Mouse (Mus musculus) lung, postnatal 0 days (tissue): ENCODE data around the gene Cfap299. TPM values are rescaled to one million over a fixed set of nuclear protein-coding genes. Genes with fewer than 3 reads are reported as not detected.

Source experiments
- ATAC-seq: fragments of 200-750 bp; cut with Nextera tagmentation; 2 replicates; pipeline ENCODE4 v1.8.0; 2017; ENCODE audit warnings: moderate library complexity
- DNase-seq: peaks from one replicate; pipeline ENCODE4 v3.0.0-alpha.2; 2016; ENCODE audit warnings: low spot score
- H3K27ac ChIP-seq: fragments of 300-500 bp; sonication (generic); 2 replicates; pipeline ENCODE4 v1.5.1; 2014; ENCODE audit warnings: antibody characterized with exemption, mild to moderate bottlenecking, low read length, mixed read lengths
- H3K27me3 ChIP-seq: fragments of 300-500 bp; sonication (generic); replicated peaks from 2 replicates; pipeline ENCODE4 v1.6.1; 2014; ENCODE audit warnings: low read length, mixed read lengths; ENCODE audit not compliant: insufficient read depth
- H3K36me3 ChIP-seq: fragments of 300-500 bp; sonication (generic); 2 replicates; pipeline ENCODE4 v1.6.1; 2014; ENCODE audit warnings: low read length, mixed read lengths; ENCODE audit not compliant: insufficient read depth
- H3K4me1 ChIP-seq: fragments of 300-500 bp; sonication (generic); 2 replicates; pipeline ENCODE4 v1.6.1; 2014; ENCODE audit warnings: antibody characterized with exemption, low read depth, low read length, mixed read lengths; ENCODE audit not compliant: insufficient read depth
- H3K4me2 ChIP-seq: fragments of 300-500 bp; sonication (generic); replicated peaks from 2 replicates; pipeline ENCODE4 v1.6.1; 2014; ENCODE audit warnings: low read depth, mild to moderate bottlenecking, low read length, moderate library complexity, mixed read lengths
- H3K4me3 ChIP-seq: fragments of 300-500 bp; sonication (generic); 2 replicates; pipeline ENCODE4 v1.5.1; 2014; ENCODE audit warnings: low read depth, low read length
- H3K9ac ChIP-seq: fragments of 300-500 bp; sonication (generic); replicated peaks from 2 replicates; pipeline ENCODE4 v1.6.1; 2014; ENCODE audit warnings: low read depth, mild to moderate bottlenecking
- H3K9me3 ChIP-seq: fragments of 300-500 bp; sonication (generic); 2 replicates; pipeline ENCODE4 v1.6.1; 2016; ENCODE audit warnings: low read length, mixed read lengths
- CTCF ChIP-seq: IDR thresholded peaks from 2 replicates; pipeline ENCODE4 v1.5.1; 2016; ENCODE audit warnings: antibody characterized with exemption, mild to moderate bottlenecking
- EP300 ChIP-seq: IDR thresholded peaks from 2 replicates; pipeline ENCODE4 v1.6.1; 2016; ENCODE audit warnings: antibody characterized with exemption, mild to moderate bottlenecking, control low read depth
- WGBS: fragments of 180-500 bp; shearing (Covaris S2); extraction: QIAGEN DNeasy Blood & Tissue Kit; methylation state at CpG from one replicate; pipeline ENCODE4 v1.1.7; 2014; 5-methylcytosine and 5-hydroxymethylcytosine counted together
- polyA plus RNA-seq: library from polyadenylated mRNA; unstranded; fragments of >200 nt; fragmentation: Nextera tagmentation; extraction: Ambion mirVana; gene quantifications from 2 replicates; pipeline ENCODE4 v1.2.1, GENCODE M21; 2015

Cfap299 gene
- polyA plus RNA-seq, 1 experiment from 2014 or later, result 11.3 TPM

DNA sequence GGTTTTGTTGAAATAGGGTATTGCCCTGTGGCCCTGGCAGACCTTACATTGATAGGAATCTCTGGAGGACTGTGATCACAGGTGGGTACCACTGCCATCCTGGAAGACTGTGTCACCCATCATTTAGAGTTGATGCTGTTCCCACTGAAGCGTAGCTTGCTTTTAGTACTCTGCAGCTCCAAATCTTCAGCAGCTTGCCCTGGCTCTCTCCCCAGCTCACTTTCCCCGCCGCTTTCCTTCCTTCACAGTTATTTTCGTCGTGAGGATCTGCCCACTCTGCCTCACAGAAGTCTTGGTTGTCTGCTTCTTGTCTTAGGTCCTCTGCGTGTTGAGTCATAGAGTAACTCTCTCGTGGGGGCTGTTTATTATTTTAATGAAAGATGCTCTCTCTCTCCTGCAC, 40.3 kb downstream of the Cfap299 start:
- H3K4me3 ChIP-seq, result no peak overlapping the region
- H3K4me1 ChIP-seq, result no peaks in the 10 kb centered on the region
- H3K4me2 ChIP-seq, result no peak overlapping the region
- H3K36me3 ChIP-seq, result no peaks in the 10 kb centered on the region
- no peak overlapping the region for H3K9ac ChIP-seq
- no peaks in the 10 kb centered on the region for H3K9me3 ChIP-seq
- no peak overlapping the region for H3K27ac ChIP-seq
- no peak for TF ChIP-seq CTCF
- no peak for TF ChIP-seq EP300
- no peak for ATAC-seq
- H3K27me3 ChIP-seq, result no peaks in the 10 kb centered on the region
- WGBS, result 54% methylated on average over 7 of the region's 7 CpGs
- no peak for DNase-seq

DNA sequence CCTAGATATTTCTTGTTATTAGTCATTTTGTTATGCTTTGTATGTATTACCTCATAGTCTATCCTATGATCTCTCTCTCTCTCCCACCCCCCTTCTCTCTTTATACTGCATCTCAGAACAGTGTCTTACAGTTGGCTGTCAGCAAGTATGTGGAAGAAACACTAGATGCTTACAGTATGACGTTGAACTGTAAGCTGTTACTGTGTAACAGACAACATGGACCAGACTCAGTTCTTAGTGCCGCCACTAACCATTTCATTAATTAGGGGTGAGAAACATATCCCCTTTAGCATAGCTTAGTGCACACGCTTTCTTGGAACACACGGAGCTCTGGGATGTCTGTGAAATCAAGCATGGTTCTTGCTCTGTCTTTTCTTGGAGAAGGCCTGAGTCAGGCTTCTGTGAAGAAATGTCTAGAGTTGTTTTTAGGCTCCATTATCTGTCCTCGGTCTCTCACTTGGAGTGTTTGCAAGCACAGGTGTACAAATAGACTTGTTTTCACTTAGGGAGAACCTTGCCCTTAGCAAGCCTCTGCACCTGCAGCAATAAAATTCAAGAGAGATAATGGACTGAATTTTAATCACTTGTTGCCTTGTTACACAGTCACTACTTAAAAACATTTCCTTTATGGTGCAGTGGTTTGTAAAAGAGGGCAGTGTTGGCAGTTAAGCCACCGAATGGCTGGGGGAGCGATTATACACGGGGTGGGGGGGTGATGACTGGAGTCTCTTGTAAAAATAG, 47.1 kb downstream of the Cfap299 start:
- H3K9ac ChIP-seq, result no peak overlapping the region
- no peaks in the 10 kb centered on the region for H3K36me3 ChIP-seq
- DNase-seq (no peak), ATAC-seq (no peak)
- no peak overlapping the region for H3K4me2 ChIP-seq
- 79% methylated on average over 8 of the region's 8 CpGs for WGBS
- no peaks in the 10 kb centered on the region for H3K4me1 ChIP-seq
- H3K27me3 ChIP-seq, result no peaks in the 10 kb centered on the region
- H3K27ac ChIP-seq, result no peak overlapping the region
- no peaks in the 10 kb centered on the region for H3K9me3 ChIP-seq
- H3K4me3 ChIP-seq, result no peak overlapping the region
- no peak for TF ChIP-seq CTCF
- no peak for TF ChIP-seq EP300

DNA sequence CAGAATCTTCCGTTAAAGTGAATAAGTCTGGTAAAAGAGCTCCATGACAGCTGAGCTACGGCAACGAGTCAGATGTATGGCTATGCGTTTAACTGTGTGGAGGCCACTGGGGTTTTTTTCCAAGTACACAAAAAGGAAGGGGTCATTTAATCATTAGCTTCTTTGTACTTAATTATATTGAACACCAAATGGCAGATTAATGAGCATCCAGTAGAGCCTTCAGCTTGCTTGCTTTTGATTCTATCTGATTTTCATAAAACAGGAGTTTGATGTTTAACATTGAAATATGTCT, 47.6 kb downstream of the Cfap299 start:
- Histone ChIP-seq H3K27ac (no peak overlapping the region), H3K36me3 (no peaks in the 10 kb centered on the region), H3K4me1 (no peaks in the 10 kb centered on the region), H3K4me2 (no peak overlapping the region), H3K4me3 (no peak overlapping the region), H3K9ac (no peak overlapping the region), H3K9me3 (no peaks in the 10 kb centered on the region), H3K27me3 (no peaks in the 10 kb centered on the region)
- ATAC-seq (no peak), DNase-seq (no peak)
- 76% methylated on average over 4 of the region's 4 CpGs for WGBS
- TF ChIP-seq CTCF, result no peak
- no peak for TF ChIP-seq EP300

DNA sequence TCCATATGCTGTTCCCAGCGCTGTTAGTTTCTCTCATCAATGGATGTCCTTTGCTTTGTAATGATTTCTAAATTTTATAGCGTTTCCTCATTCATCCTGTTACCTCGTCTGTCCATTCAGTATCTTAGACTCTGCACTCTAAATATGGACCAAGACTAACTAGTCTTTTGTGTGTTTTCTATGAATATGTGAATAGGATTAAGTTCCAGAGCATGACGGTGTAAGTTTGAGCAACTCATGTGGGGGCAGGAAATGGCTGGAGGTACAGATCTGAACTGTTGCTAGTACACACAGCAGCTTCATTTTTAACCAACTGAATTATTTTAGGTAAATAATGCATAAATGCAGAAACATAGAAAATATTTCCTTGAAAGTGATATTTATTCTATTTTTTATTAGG, 51.3 kb downstream of the Cfap299 start:
- WGBS, result 88% methylated on average over 4 of the region's 4 CpGs
- no peak overlapping the region for H3K4me3 ChIP-seq
- no peak overlapping the region for H3K4me2 ChIP-seq
- no peaks in the 10 kb centered on the region for H3K4me1 ChIP-seq
- H3K9ac ChIP-seq, result no peak overlapping the region
- no peaks in the 10 kb centered on the region for H3K36me3 ChIP-seq
- H3K27me3 ChIP-seq, result no peaks in the 10 kb centered on the region
- DNase-seq (no peak), ATAC-seq (no peak)
- H3K27ac ChIP-seq, result no peak overlapping the region
- no peaks in the 10 kb centered on the region for H3K9me3 ChIP-seq
- TF ChIP-seq EP300 (no peak), CTCF (no peak)

DNA sequence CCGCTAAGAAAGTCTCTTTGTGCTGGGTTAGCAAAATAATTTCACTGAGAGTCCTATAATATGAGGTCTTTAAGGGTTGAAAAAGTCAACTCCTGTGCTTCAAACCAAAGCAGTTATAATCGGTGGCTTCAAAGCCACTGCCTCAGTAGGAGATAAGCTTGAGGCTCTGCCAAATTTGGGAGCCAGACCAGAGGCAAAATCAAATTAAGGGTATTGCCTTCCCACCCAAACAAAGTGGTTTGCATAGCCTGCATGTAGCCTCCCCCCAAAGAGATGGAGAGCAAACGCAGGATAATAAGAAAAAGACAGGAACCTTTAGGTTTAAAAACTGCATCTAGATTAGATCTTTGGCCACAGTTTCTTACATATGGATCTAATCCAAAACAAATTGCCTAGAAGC, 58.0 kb downstream of the Cfap299 start:
- no peaks in the 10 kb centered on the region for H3K27me3 ChIP-seq
- TF ChIP-seq CTCF (no peak), EP300 (no peak)
- no peak overlapping the region for H3K27ac ChIP-seq
- ATAC-seq (no peak), DNase-seq (no peak)
- WGBS, result 52% methylated on average over 3 of the region's 3 CpGs
- no peak overlapping the region for H3K9ac ChIP-seq
- H3K9me3 ChIP-seq, result no peaks in the 10 kb centered on the region
- H3K4me1 ChIP-seq, result no peaks in the 10 kb centered on the region
- H3K4me2 ChIP-seq, result no peak overlapping the region
- H3K4me3 ChIP-seq, result no peak overlapping the region
- H3K36me3 ChIP-seq, result no peaks in the 10 kb centered on the region

DNA sequence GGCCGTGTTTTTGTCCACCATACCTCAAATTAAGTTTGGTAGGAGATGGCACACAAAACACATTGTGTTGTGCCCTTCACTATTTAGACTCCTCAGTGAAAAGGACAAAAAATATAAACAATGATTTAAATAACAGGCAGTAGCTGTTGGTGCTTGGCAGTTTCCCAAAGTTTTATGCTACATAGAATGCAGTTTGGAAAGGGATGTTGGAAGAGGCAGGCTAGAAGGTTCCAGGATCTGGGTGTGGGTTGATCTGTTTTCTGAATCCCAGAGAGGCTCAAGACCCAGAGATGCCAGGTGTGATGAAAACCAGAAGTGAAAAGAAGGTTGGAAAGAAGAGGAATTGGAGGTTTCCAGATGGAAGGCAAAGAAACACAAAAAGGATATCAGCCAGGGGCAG, 73.1 kb downstream of the Cfap299 start:
- no peak for TF ChIP-seq CTCF
- TF ChIP-seq EP300, result no peak
- H3K27ac ChIP-seq, result no peak overlapping the region
- no peaks in the 10 kb centered on the region for H3K9me3 ChIP-seq
- no peak overlapping the region for H3K4me3 ChIP-seq
- no peak overlapping the region for H3K4me2 ChIP-seq
- no peaks in the 10 kb centered on the region for H3K36me3 ChIP-seq
- DNase-seq, result peak; percentile 11
- 59% methylated on average over 1 of the region's 1 CpGs for WGBS
- ATAC-seq, result no peak
- no peaks in the 10 kb centered on the region for H3K27me3 ChIP-seq
- H3K9ac ChIP-seq, result no peak overlapping the region
- no peaks in the 10 kb centered on the region for H3K4me1 ChIP-seq

DNA sequence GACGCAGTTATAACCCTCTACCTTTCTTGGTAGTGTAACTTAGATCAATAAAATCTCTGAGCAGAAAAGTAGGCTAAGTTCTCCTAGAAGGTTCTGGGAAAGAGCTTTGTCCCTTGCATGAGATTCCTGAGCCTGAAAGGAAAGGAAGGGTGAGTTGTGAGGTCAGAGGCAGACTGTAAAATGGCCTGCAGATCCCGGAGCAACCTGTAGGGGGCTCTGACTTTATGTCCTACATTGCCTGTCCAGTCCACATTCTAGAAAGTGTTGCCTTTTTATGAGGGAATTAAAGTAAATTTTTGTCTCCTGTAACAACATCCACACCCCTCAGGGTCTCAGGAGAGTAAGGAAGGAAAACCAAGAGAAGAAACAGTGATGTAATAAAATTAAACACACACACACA, 81.0 kb downstream of the Cfap299 start:
- Histone ChIP-seq H3K9me3 (no peaks in the 10 kb centered on the region), H3K4me2 (no peak overlapping the region), H3K36me3 (no peaks in the 10 kb centered on the region), H3K4me1 (no peaks in the 10 kb centered on the region), H3K9ac (no peak overlapping the region), H3K4me3 (no peak overlapping the region), H3K27me3 (no peaks in the 10 kb centered on the region), H3K27ac (no peak overlapping the region)
- 52% methylated on average over 2 of the region's 2 CpGs for WGBS
- ATAC-seq (no peak), DNase-seq (peak; percentile 17)
- TF ChIP-seq CTCF, result peak; percentile 56
- no peak for TF ChIP-seq EP300
